Mouse (Mus musculus): ENCODE data around the gene Sntb2.
A peak's percentile ranks its signal among the peaks of the same experiment; 100 is the strongest.
"Not testable (repeated sequence)": the region's sequence is repeated elsewhere in the genome, so short reads cannot be mapped to it uniquely, and the experiment has no call there.

The Sntb2 gene

GRCm38 (mm10) chr8:106935324-106935869, at the start of gene Sntb2:
TSS of gene Sntb2 (plus strand) at chr8:106935750.
- peak; percentile 98 for DNase-seq (ENCODE audit: extremely low spot score, low spot score)

GRCm38 (mm10) chr8:106887336-106888189, 48.0 kb upstream of the Sntb2 start:
- peak; percentile 62 for DNase-seq (ENCODE audit: extremely low spot score, low spot score)

GRCm38 (mm10) chr8:106888803-106889202, 46.7 kb upstream of the Sntb2 start:
- no peak for DNase-seq (ENCODE audit: extremely low spot score, low spot score)

- DNase-seq (ENCODE audit: extremely low spot score, low spot score), result peak; percentile 59
Observed at GRCm38 (mm10) chr8:106892210-106892805, 43.2 kb upstream of the Sntb2 start.

- DNase-seq (ENCODE audit: extremely low spot score, low spot score), result peak; percentile 84
Observed at GRCm38 (mm10) chr8:106892806-106893451, 42.6 kb upstream of the Sntb2 start.

- DNase-seq (ENCODE audit: extremely low spot score, low spot score), result peak; percentile 93
Observed at GRCm38 (mm10) chr8:106893481-106894156, 41.9 kb upstream of the Sntb2 start, which contains the start of gene Utp4. TSS of gene Utp4 (plus strand) at chr8:106893636.

- no peak for DNase-seq (ENCODE audit: extremely low spot score, low spot score)
Observed at GRCm38 (mm10) chr8:106899473-106899872, 36.1 kb upstream of the Sntb2 start.

GRCm38 (mm10) chr8:106905727-106906480, 29.6 kb upstream of the Sntb2 start:
- DNase-seq (ENCODE audit: extremely low spot score, low spot score), result peak; percentile 30

- DNase-seq (ENCODE audit: extremely low spot score, low spot score), result no peak
Observed at GRCm38 (mm10) chr8:106906635-106907034, 28.9 kb upstream of the Sntb2 start.

- no peak for DNase-seq (ENCODE audit: extremely low spot score, low spot score)
Observed at GRCm38 (mm10) chr8:106907450-106907849, 28.1 kb upstream of the Sntb2 start.

GRCm38 (mm10) chr8:106908291-106908690, 27.3 kb upstream of the Sntb2 start:
- DNase-seq (ENCODE audit: extremely low spot score, low spot score), result no peak

GRCm38 (mm10) chr8:106913631-106914030, 21.9 kb upstream of the Sntb2 start:
- no peak for DNase-seq (ENCODE audit: extremely low spot score, low spot score)

- DNase-seq (ENCODE audit: extremely low spot score, low spot score), result no peak
Observed at GRCm38 (mm10) chr8:106919721-106920394, 15.7 kb upstream of the Sntb2 start.

- DNase-seq (ENCODE audit: extremely low spot score, low spot score), result no peak
Observed at GRCm38 (mm10) chr8:106920395-106920741, 15.2 kb upstream of the Sntb2 start.

- no peak for DNase-seq (ENCODE audit: extremely low spot score, low spot score)
Observed at GRCm38 (mm10) chr8:106924057-106924456, 11.5 kb upstream of the Sntb2 start.

- DNase-seq (ENCODE audit: extremely low spot score, low spot score), result no peak
Observed at GRCm38 (mm10) chr8:106924904-106925349, 10.6 kb upstream of the Sntb2 start.

GRCm38 (mm10) chr8:106925446-106925845, 10.1 kb upstream of the Sntb2 start:
- no peak for DNase-seq (ENCODE audit: extremely low spot score, low spot score)

- peak; percentile 32 for DNase-seq (ENCODE audit: extremely low spot score, low spot score)
Observed at GRCm38 (mm10) chr8:106927247-106927646, 8.3 kb upstream of the Sntb2 start.

GRCm38 (mm10) chr8:106928182-106928581, 7.4 kb upstream of the Sntb2 start:
- DNase-seq (ENCODE audit: extremely low spot score, low spot score), result not testable (repeated sequence)

Measured in neural tube, embryonic 10.5 days (tissue).